Mouse (Mus musculus): Measurements from ENCODE around the gene Kcnk10.
"Not testable (repeated sequence)": the region's sequence is repeated elsewhere in the genome, so short reads cannot be mapped to it uniquely, and the experiment has no call there.

Kcnk10 gene

DNA sequence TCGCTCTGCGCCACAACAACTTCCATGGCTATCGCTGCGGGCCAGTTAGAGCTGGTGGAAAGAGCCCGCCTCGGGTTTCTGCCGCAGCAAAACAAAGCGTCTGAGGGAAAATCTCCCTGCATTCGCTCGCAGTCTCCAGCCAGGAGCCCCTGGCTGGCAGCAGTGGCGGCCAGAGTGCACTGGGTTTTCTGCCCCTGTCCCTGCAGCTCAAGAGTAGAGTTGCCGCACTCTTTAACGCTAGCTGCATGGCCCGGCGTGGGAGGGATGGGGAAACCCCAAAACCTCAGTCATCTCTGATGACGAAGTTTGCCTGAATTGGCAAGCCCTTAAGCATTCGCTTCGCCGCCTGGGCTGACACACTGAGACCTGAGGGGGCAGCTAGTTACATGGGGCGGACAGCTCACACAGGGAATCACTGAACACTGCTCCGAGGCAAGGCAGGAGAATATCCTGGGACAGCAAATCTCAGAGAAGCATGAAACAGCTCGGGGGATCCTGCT, at the start of gene Kcnk10:
Gene Kcnk10, minus strand, starts transcription at position 450 of the 500 bp plus-strand sequence.
- peak; percentile 18 to 27 for DNase-seq

DNA sequence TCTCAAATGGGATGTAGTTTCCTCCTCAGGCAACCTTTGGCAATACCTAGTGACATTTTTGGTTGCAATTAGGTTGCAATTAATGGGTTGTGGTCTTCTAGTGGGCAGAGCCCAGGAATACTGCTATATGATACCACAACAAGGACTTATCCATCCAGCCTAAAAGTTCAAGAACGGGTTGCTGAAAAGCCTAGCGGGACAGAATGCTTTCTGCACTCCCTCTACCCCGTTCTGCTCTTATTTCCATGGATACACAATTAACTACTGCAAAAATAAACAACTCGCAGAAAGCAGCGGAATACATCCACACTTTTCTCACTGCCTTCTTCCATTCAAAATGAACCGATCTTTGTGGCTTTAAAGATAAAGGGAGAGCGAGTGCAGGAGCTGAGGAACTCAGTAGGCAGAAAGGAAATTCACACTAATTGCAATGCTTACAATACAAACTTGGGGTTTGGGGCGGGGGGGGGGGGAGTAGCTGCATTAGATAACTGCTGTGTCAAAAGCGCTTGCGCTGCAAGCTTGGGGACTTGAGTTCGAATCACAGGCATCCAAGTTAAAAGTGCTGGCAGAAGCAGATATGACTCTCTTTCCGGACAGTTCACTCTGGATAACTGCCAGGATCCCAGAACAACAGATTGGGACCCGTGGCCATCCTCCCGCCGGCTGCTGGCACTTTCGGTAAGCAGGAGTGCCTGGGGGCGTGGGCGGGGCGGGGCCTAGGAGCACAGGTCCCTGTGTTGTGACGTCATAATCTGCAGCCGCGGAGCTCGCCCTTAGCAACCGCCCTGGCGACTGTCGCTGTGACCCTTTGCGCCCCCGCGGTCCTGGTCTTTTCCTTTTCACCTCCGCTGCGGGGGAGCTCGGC, 49.5 kb upstream of the Kcnk10 start, which contains the start of gene Spata7:
Gene Spata7, plus strand, starts transcription at position 766 of the 868 bp plus-strand sequence.
- DNase-seq, result peak; percentile 91 to 95

DNA sequence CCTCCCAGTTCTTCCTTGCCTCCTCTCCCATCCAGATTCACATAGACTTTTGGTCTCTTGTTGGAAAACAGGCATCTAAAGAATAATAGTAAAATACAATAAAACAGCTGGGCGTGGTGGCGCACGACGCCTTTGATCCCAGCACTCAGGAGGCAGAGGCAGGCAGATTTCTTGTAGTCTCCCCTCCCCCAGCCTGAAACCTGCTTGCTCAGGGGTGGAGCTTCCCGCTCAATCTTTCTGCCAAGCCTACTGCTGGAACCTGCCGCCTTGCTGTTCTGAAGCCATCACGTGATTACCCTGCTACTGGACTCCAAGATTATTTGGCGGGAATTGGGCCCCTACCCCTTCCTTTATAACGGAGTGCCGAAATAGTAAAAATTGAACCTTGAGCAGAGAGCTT, 45.2 kb upstream of the Kcnk10 start:
- DNase-seq, result not testable (repeated sequence)

DNA sequence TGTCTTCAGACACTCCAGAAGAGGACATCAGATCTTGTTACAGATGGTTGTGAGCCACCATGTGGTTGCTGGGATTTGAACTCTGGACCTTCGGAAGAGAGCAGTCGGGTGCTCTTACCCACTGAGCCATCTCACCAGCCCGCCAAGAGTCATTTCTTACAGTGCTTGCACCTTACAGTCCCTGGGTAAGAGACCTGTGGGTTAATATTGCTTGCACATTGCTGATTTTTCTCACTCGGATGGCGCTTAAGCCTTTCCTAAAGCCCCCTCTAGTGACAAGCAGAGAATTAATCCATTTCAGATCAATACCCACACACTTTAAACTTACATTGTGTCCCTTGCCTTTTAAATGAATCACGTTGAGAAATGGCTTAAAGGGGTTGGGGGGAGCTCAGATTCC, 42.8 kb upstream of the Kcnk10 start:
- DNase-seq, result not testable (repeated sequence)

DNA sequence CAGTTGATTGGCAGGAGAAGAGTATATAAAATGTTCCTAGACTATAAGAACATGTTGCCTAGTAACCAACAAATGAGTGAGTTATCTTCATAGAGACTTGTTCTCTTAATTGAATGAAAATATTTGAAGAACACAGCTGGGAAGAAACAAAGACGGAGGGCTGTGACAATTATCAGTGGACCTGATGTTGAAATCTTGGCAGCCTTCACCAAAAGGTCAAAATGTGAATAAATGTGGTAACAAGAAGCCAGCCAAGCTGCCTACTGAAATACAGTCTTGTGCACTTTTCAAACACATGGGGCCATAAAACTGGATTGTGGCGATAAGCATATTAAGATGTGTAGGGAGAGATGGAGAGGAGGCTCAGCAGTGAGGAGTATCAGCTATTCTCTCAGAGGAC, 41.4 kb upstream of the Kcnk10 start:
- DNase-seq, result no peak

DNA sequence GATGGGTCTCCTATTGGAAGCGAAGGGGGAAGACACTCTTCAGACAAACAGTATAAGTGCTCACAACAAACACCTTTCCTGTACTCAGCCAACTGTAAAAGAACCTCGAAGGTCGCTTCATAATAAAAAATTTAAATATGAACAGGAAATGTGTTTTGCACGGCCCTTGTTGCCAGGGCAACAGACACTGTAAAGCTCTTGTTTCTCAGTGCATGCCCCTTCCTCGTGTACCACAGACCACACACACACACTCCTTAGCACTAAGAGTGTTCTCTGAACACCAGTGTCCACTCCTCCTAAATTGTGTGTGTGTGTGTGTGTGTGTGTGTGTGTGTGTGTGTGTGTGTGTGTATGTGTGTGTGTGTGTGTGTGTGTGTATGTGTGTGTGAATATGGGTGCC, 37.6 kb upstream of the Kcnk10 start:
- no peak for DNase-seq

DNA sequence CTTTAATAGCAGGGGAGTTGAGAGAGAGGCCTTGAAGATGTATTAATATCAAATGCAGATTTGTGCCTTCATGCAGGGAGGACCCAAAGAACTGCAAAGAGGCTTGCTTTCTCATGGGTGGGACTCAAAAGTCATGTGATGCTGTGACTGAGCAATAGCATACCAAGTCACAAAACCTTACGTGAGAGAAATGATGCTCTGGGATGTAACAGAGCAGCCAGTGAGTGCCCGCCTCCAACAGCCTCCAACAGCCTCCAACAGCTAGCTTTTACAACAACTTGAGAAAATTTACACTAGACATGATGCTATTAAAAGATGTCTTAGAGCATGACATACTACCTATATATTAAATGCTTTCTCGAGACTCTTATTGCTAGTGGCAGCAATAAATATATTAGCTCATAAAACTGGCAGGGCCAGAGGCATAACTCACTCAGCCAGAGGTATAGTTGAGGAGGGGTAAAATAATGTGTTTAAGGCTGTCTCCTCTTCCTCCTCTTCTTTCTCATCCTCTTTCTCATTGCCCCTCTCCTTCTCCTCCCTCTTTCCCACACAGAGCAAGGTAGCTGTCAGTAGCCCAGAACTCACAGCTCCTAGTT, 36.9 kb upstream of the Kcnk10 start:
- DNase-seq, result no peak

DNA sequence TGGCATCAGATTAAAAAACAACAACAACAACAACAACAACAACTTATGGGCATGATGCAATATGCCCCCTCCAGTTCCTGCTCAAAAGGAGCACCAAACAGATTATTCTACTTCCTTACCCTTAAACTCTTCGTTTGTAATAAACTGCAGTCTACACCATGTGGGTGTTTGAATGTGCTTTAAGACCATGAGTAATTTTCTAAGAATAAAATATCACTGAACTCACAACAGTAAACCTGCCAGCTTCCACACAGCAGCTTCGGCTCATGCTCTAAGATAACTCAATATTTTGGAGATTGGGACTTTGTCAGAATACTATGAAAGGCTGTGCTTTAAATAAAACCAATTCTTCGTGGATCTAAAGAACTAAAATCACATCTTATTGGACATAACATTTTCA, 32.2 kb upstream of the Kcnk10 start:
- DNase-seq, result no peak

DNA sequence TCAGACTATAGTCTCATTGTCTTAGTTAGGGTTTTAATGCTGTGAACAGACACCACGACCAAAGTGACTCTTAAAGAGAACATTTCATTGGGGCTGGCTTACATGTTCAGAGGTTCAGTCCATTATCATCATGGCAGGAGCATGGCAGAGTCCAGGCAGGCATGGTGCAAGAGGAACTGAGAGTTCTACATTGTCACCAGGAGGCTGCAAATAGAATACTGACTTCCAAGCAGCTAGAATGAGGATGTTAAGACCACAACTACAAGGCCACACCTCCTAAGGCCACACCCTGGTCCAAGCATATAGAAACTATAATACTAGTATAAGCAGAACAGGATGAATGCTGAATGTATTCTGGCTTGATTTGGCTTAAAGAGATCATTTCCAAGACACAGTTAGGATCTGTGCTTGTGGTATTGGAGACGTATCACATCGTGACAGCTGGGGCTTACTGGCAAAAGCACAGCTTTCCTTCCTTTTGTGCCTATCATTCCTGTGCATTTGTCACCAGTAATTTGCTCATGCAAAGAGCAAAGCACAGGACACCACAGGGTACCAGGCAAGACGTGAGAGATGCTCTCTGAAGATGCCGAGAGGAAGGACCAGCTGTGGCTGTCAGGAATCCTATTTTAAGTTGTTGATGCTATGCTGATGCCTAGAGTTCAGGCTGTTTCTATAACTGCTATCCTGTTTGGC, 28.6 kb upstream of the Kcnk10 start:
- no peak for DNase-seq

DNA sequence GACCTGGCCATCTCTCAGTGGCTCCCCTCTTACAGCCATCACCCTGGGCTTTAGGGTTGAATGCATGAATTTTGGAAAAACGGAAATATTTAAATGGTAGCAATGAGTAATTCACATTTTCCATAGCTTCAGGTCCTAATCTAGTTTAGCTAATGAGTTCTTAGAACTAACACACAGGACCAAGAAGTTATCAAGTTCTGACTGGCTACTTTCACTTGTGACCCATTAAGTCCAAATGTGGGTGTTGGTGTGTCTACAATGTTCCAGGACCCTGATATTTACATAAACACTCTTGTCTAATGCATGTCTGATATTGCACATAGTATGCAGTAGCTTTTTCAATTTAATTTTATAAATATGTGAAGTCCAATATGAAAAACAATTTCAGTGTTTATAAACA, 27.2 kb upstream of the Kcnk10 start:
- no peak for DNase-seq

DNA sequence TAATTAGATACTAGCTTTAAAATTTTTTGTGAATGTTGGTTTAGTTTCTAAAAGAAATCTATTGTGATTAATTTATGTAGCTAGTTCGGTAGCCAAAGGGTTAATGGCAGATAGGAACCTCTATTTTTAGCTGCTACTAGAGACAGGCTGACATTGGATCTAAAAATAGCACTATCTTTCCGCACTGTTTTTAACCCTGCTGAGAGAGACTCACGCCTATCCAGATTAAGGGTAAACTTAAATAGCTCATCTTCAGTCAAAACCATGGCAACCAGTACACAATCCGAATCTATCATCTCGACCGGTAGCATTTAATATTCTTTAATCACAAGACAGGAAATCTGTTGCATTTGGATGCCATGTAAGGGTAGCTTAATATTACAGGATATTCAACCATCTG, 24.0 kb upstream of the Kcnk10 start:
- DNase-seq, result no peak

DNA sequence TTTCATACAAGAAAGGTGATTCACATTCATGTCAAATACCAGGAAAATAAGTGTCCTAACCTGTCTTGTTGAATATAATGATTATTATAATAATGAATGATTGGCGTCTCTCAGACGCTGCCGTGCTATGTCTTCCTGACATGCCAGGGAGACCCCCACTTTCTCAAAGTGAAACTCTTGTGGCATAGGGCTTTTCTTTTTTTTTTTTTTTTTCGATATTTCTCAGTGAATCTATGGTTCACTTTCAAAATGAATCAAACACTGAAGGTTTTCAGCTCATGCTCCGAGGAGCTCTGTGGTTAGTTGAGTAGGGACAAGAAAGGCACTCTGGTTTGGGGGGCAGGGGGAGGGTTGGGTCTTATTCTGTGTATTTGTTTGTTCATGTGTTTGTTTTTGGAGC, 22.8 kb upstream of the Kcnk10 start:
- no peak for DNase-seq

DNA sequence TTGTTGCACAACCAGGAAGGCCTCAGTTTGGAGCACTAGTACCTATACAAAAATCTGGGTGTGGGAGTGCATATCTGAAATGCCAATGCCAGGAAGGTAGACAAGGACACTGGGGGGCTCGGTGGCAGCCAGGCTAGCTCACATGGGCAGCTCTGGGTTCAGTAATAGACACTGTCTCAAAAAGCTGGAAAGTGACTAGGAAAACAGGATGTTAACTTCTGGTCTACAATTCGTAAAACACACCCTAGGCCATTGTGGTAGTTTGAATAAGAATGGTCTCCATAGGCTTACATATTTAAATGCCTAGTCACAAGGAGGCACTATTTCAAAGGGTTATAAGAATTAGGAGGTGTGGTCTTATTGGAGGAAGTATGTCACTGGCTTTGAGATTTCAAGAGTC, 12.9 kb upstream of the Kcnk10 start:
- no peak for DNase-seq

DNA sequence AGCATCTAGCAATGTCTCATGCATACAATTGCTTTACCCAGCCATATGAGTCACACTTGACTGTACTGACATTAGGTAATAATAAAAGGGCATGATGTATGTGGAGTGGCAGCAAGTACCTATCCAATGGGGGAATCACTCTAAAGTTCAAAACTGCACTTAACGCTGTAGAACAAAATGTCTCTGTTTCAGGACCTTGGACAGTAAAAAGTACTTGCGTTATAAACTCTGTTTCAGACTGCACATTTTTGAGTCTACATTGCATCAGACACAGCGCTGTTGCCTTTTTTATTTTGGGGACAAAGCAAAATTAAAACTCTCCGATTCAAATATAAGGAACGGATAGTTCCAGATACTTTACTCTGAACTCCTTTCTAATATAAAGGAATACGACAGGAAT, 10.5 kb upstream of the Kcnk10 start:
- DNase-seq, result no peak

DNA sequence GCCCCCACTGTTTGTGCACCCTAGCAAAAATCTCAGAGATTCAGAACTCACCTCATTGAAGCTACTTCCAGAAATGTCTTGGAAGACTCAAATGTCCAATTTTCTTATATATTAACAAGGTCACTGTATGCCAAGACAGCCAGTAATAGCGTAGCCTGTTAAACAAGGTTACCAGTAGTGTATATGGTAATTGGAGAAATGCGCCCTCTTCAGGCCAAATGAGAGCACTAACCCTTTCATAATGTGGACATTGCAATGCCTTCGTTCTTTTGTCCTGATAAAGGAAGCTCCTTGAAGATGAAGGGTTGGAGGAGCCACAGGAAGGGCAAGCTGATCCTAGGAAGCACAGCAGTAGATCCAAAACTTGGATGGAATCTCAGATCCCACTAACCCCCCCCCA, 7.2 kb upstream of the Kcnk10 start:
- DNase-seq, result peak in 1 of 2 experiments; percentile 16

DNA sequence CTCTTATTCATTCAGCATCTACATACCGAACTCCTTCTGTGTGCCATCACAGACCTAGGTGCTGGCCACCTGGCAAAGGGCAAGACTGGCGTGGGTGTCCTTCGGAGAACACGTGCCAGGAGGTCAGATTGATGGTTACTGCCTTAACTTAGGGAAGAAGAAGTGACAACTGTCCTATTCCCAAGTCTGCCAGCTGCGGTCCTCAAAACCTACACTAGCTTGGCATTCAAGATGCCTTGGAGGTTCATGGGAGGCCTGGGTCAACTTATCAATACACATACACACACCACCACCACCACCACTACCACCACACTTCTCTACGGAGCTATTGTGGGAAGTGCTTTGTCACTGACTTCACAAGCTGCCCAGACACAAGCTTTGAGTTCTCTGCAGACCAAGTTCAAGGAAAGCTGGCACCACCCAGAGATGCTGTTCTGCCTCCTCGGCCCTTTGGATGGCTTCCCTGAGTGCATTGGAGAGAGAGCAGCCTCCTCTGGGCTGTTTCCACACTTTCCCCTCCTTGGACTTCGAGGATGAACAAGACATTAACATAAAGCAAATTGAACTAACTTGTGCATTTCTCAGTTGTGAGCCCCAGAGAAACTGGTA, 2.1 kb downstream of the Kcnk10 start:
- DNase-seq, result no peak

DNA sequence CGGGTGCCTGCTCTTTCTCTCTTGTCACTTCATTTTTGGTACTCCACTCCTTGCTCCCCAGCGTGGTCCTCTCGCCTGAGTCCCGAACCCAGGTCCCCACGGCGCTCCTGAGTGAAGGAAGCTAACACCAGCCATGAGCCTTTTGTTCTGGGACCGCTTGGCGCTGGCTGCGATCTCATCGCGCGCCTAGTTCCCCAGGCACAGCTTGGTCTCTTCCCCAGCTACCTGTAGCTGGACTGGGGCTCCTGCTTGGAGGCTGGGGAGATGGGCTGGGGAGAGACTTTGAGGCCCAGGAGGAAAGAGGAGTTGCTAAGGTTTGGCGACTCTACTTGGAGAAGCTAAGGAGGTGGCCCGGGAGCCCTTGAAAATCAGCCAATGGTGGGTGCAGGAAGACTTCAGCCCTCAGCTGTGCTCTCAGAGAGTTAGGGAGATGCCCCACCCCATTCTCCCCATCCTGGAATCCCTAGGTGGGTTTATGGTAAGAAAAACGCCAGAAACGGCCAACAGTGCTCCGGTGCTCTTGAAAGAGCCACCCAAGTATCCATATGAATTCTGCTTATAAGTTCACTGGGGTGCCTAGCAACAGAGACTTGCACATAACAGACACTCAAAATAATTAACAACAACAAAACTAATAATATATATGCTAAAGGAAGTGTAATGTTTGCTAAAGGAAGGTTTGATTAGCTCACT, 2.8 kb downstream of the Kcnk10 start:
- no peak for DNase-seq

DNA sequence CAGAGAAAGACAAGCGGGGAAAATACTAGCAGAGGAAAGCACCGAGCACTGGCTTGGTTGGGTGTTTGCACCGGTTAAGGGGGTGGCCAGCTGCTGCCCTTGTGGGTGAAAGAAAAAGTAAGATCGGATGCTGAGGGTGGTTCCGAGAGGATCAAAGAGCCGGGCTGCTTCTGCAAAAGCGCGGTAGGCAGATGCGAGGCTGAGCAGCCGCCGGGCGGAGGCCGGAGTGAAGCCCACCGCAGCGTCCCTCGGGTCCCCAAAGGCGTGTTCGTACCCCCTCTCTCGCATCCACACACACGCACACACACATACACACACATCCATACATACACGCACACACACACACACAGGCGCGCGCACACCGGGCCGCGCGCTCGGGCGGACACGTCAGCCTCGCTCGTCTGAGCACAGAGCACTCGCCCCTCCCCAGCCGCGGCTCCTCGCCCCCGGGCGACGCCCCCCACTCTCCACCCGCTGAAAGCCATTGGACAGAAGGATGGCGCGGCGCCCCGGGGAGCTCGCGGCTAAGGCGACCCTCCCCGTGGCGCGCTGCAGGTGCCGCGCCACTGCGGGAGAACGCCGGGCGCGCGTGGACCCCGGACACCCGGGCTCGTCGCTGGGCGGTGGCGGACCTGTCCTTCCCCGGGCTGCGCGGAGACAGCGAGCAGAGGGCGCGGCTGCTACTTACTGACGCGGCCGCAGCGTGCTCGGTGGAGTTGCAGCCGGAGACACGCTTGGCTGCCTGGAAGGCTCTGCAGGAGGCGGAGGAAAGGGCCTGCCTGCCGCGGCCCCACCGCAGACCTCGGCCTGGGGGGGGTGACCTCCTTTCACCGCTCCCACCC, 3.5 kb downstream of the Kcnk10 start:
- peak; percentile 62 to 74 for DNase-seq

DNA sequence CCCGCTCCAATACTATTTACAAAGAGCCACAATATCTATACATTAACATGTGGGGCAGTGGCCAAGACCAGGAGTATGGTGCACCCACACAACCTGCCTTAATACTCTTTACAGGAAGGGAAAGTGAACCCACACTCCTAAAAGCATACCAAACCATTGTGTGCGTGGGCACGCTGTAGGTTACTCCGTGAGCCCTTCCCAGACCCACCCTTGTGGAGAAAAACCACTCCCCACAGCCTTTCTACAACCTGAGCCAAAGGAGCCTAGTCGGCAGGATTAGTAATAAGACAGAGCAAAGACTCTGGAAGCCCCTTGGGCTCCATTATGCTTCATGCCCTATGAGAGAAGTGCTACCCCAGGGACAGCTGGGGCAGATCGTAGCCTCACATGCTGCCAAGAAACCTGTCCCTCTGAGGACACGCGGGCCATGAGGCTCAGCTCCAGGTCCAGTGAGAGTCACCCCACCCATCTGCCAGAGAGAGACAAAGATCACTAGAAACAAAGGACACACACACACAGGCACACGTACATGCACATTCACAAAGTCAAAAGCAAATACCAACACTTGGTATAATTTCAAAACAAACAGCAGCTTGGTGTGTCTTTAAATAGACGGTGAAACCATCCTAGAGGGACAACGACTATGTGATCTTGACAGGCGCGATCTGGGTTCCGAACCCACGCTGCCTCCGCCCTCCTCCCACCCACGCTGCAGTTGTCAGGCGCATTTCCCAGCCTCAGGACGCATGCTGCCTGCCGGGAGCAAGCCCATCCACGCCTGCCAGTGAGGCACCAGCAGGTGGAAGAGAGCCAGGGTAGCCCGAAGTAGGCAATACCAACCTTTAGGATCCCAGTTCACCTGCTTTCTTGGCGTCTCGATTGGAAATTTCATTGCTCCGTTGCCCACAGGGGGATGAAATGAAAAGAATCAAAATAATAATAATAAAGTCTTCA, 4.5 kb downstream of the Kcnk10 start:
- peak; percentile 15 to 21 for DNase-seq
